17 mouse cellular contexts compared by ENCODE assay signal in genomic region chr9:90828701-90829100, GRCm38 (mm10).
DNase-seq lines count a peak whose midpoint lies in the region; ATAC-seq lines count a peak whose summit lies in the region.
"Had no signal": no experiment of that assay in that cellular context is flagged by ENCODE, and none has a peak within 500 bp of the region (broad histone marks: within the 10 kb centered on the region; RNA-seq: fewer than 3 reads in every experiment).

No protein-coding gene starts in this region.

- 41% methylated on average over 5 of the region's 5 CpGs for WGBS in neural tube, embryonic 12.5 days
- 34% methylated on average over 5 of the region's 5 CpGs for WGBS in neural tube, embryonic 14.5 days

- H3K9ac ChIP-seq in neural tube, embryonic 12.5 days = no peak overlapping the region
- H3K9ac ChIP-seq in neural tube, embryonic 14.5 days (replicated peaks; ENCODE audit: low read depth, low read length) = no peak overlapping the region
- H3K9ac ChIP-seq: lung, embryonic 14.5 days had no signal

- peak overlapping the region; percentile 24; the same call in 1 of the 2 replicates for H3K4me2 ChIP-seq in neural tube, embryonic 12.5 days (replicated peaks)
- H3K4me2 ChIP-seq in neural tube, embryonic 14.5 days (ENCODE audit: low read depth, low read length) = no peak overlapping the region
- H3K4me2 ChIP-seq: lung, embryonic 14.5 days had no signal

- intact Hi-C loops in heart, postnatal 10 days (cut with DNase I) = no loop called here

- no peak for ATAC-seq in neural tube, embryonic 12.5 days (ENCODE audit: low FRiP score, low read depth)
- ATAC-seq in neural tube, embryonic 14.5 days (ENCODE audit: low read depth) = 0 out of 2 replicates have a peak, but pooled peaks have one; percentile 58
- ATAC-seq: activated CD4-positive, CD25-positive, alpha-beta regulatory T cell, adult 4 months; CD4-positive, CD25-positive, alpha-beta regulatory T cell, adult 4 months had no signal

- peaks cover 4% of the 10 kb centered on the region; the same call in 1 of the 2 replicates for H3K4me1 ChIP-seq in neural tube, embryonic 12.5 days
- H3K4me1 ChIP-seq in neural tube, embryonic 14.5 days (ENCODE audit: control insufficient read depth, insufficient read depth, low read length) = no peaks in the 10 kb centered on the region

- H3K36me3 ChIP-seq in neural tube, embryonic 12.5 days = no peaks in the 10 kb centered on the region
- no peaks in the 10 kb centered on the region for H3K36me3 ChIP-seq in neural tube, embryonic 14.5 days (ENCODE audit: control insufficient read depth, insufficient read depth, low read length)

- H3K27ac ChIP-seq in neural tube, embryonic 12.5 days = no peak overlapping the region
- no peak overlapping the region for H3K27ac ChIP-seq in neural tube, embryonic 14.5 days (ENCODE audit: low read depth, low read length)
- H3K27ac ChIP-seq: kidney, postnatal 0 days; macrophage had no signal

- DNase-seq in neural tube, embryonic 10.5 days (ENCODE audit: extremely low spot score, low spot score) = no peak
- peak; percentile 22 for DNase-seq in cerebellum, adult 11-12 months
- peak; percentile 62 for DNase-seq in cerebellum, postnatal 25 days
- DNase-seq in heart, postnatal 10 days = no peak
- no peak for DNase-seq in layer of hippocampus, adult 9-10 months (ENCODE audit: low spot score)
- DNase-seq in layer of hippocampus, postnatal 25 days (ENCODE audit: extremely low spot score in 1 of 2, low spot score in 1 of 2) = no peak
- DNase-seq: adrenal gland, postnatal 36 days; gastrocnemius, postnatal 14 days; heart, postnatal 14 days; lung, embryonic 14.5 days; thymus, postnatal 4 days had no signal

- no peak overlapping the region for H3K4me3 ChIP-seq in neural tube, embryonic 12.5 days
- H3K4me3 ChIP-seq in neural tube, embryonic 14.5 days (ENCODE audit: low read depth, low read length) = no peak overlapping the region

- no peaks in the 10 kb centered on the region for H3K27me3 ChIP-seq in neural tube, embryonic 12.5 days (replicated peaks)
- H3K27me3 ChIP-seq in neural tube, embryonic 14.5 days (ENCODE audit: control insufficient read depth, insufficient read depth, low read length) = no peaks in the 10 kb centered on the region

- H3K9me3 ChIP-seq in neural tube, embryonic 12.5 days = no peaks in the 10 kb centered on the region
- no peaks in the 10 kb centered on the region for H3K9me3 ChIP-seq in neural tube, embryonic 14.5 days (ENCODE audit: control insufficient read depth, low read length)

Comparison
In these comparisons a context has a peak if more than half of its experiments do, and no peak if none do; other contexts are left out.
1. DNase-seq: peak in cerebellum, adult 11-12 months (single experiment) and cerebellum, postnatal 25 days (2 of 2); none in neural tube, embryonic 10.5 days (single experiment), heart, postnatal 10 days (0 of 2), layer of hippocampus, adult 9-10 months (single experiment) and layer of hippocampus, postnatal 25 days (0 of 2).